Comparison of ENCODE assay signal across 23 mouse cellular contexts in genomic region chr17:64578346-64578745, GRCm38 (mm10). TPM values are rescaled to one million over a fixed set of nuclear protein-coding genes. Genes with fewer than 3 reads are reported as not detected.
DNase-seq lines count a peak whose midpoint lies in the region; ATAC-seq and TF ChIP-seq lines count a peak whose summit lies in the region.
"Had no signal": no experiment of that assay in that cellular context is flagged by ENCODE, and none has a peak within 500 bp of the region (broad histone marks: within the 10 kb centered on the region; RNA-seq: fewer than 3 reads in every experiment).

No protein-coding gene starts in this region.

- no peak for DNase-seq in frontal cortex, postnatal 10 days (ENCODE audit: low spot score in 2 of 2)
- peak; percentile 60 for DNase-seq in midbrain, embryonic 14.5 days
- DNase-seq in adipocyte (ENCODE audit: low spot score): peak; percentile 48
- no peak for DNase-seq in stomach, postnatal 0 days (ENCODE audit: low spot score)
- no peak for DNase-seq in heart, adult 8-10 months (ENCODE audit: low spot score)
- DNase-seq: adrenal gland, postnatal 25 days; cerebellum, adult 11-12 months; cerebellum, postnatal 36 days; gastrocnemius, postnatal 14 days; heart, adult 18-20 months; heart, postnatal 36 days; kidney, postnatal 36 days; liver, postnatal 0 days; lung, postnatal 14 days had no signal

- no peak overlapping the region for H3K4me3 ChIP-seq in midbrain, embryonic 14.5 days (replicated peaks; ENCODE audit: low read depth, low read length)
- no peak overlapping the region for H3K4me3 ChIP-seq in midbrain, embryonic 13.5 days (replicated peaks)
- H3K4me3 ChIP-seq in stomach, postnatal 0 days (ENCODE audit: low read depth, low read length): no peak overlapping the region
- H3K4me3 ChIP-seq: erythroblast, embryonic 14.5 days; forebrain, embryonic 13.5 days; hindbrain, embryonic 15.5 days; limb, embryonic 15.5 days; megakaryocyte, embryonic 14.5 days; stomach, embryonic 15.5 days had no signal

- H3K36me3 ChIP-seq in midbrain, embryonic 14.5 days (ENCODE audit: control insufficient read depth, insufficient read depth, low read length): no peaks in the 10 kb centered on the region
- H3K36me3 ChIP-seq in midbrain, embryonic 13.5 days: no peaks in the 10 kb centered on the region
- H3K36me3 ChIP-seq in stomach, postnatal 0 days (ENCODE audit: control insufficient read depth, insufficient read depth, low read length): no peaks in the 10 kb centered on the region
- H3K36me3 ChIP-seq: hindbrain, embryonic 15.5 days; limb, embryonic 15.5 days; stomach, embryonic 15.5 days had no signal

- no peak overlapping the region for H3K9ac ChIP-seq in midbrain, embryonic 14.5 days (replicated peaks; ENCODE audit: low read length)
- no peak overlapping the region for H3K9ac ChIP-seq in midbrain, embryonic 13.5 days (replicated peaks)
- no peak overlapping the region for H3K9ac ChIP-seq in stomach, postnatal 0 days (ENCODE audit: low read length)
- H3K9ac ChIP-seq: forebrain, embryonic 13.5 days; hindbrain, embryonic 15.5 days; limb, embryonic 15.5 days; liver, postnatal 0 days; stomach, embryonic 15.5 days had no signal

- no peak overlapping the region for H3K27ac ChIP-seq in midbrain, embryonic 14.5 days (replicated peaks; ENCODE audit: low read depth, low read length)
- no peak overlapping the region for H3K27ac ChIP-seq in midbrain, embryonic 13.5 days
- no peak overlapping the region for H3K27ac ChIP-seq in stomach, postnatal 0 days (replicated peaks)
- H3K27ac ChIP-seq: forebrain, embryonic 13.5 days; hindbrain, embryonic 15.5 days; limb, embryonic 15.5 days; stomach, embryonic 15.5 days had no signal

- no peak for TF ChIP-seq EP300 in stomach, postnatal 0 days (optimal IDR thresholded peaks at IDR 0.05)

- 30% methylated on average over 4 of the region's 4 CpGs for WGBS in midbrain, embryonic 14.5 days
- WGBS in midbrain, embryonic 13.5 days: 34% methylated on average over 4 of the region's 4 CpGs
- WGBS in stomach, postnatal 0 days: 7% methylated on average over 4 of the region's 4 CpGs

- peak; percentile 32 for TF ChIP-seq CTCF in stomach, postnatal 0 days (IDR thresholded peaks at IDR 0.05; ENCODE audit: low read depth)

- ATAC-seq in frontal cortex, adult (ENCODE audit: low TSS enrichment): peak; percentile 61
- no peak for ATAC-seq in midbrain, embryonic 14.5 days (ENCODE audit: low FRiP score, low TSS enrichment)
- no peak for ATAC-seq in midbrain, embryonic 13.5 days
- peak; percentile 49; the same call in 1 of the 2 replicates for ATAC-seq in stomach, postnatal 0 days (ENCODE audit: low FRiP score, low TSS enrichment)
- ATAC-seq: forebrain, embryonic 13.5 days; intestine, embryonic 16.5 days had no signal

- H3K9me3 ChIP-seq in midbrain, embryonic 14.5 days (ENCODE audit: control insufficient read depth, low read length): no peaks in the 10 kb centered on the region
- H3K9me3 ChIP-seq in midbrain, embryonic 13.5 days: no peaks in the 10 kb centered on the region
- no peaks in the 10 kb centered on the region for H3K9me3 ChIP-seq in stomach, postnatal 0 days (ENCODE audit: control insufficient read depth, low read length)
- H3K9me3 ChIP-seq: forebrain, embryonic 13.5 days; hindbrain, embryonic 15.5 days; limb, embryonic 15.5 days; stomach, embryonic 15.5 days had no signal

- no peaks in the 10 kb centered on the region for H3K4me1 ChIP-seq in midbrain, embryonic 14.5 days (ENCODE audit: control insufficient read depth, insufficient read depth, low read length)
- H3K4me1 ChIP-seq in midbrain, embryonic 13.5 days (replicated peaks): peaks cover 12% of the 10 kb centered on the region; the same call in 1 of the 2 replicates
- H3K4me1 ChIP-seq in stomach, postnatal 0 days (replicated peaks; ENCODE audit: control insufficient read depth, insufficient read depth): no peaks in the 10 kb centered on the region
- H3K4me1 ChIP-seq: forebrain, embryonic 13.5 days; hindbrain, embryonic 15.5 days; limb, embryonic 15.5 days; megakaryocyte, embryonic 14.5 days had no signal

- H3K4me2 ChIP-seq in midbrain, embryonic 14.5 days (ENCODE audit: low read length): no peak overlapping the region
- H3K4me2 ChIP-seq in midbrain, embryonic 13.5 days (replicated peaks): no peak overlapping the region
- H3K4me2 ChIP-seq in stomach, postnatal 0 days (replicated peaks; ENCODE audit: low read depth): no peak overlapping the region
- H3K4me2 ChIP-seq: forebrain, embryonic 13.5 days; hindbrain, embryonic 15.5 days; limb, embryonic 15.5 days; stomach, embryonic 15.5 days had no signal

- no peaks in the 10 kb centered on the region for H3K27me3 ChIP-seq in midbrain, embryonic 14.5 days (ENCODE audit: control insufficient read depth, insufficient read depth, low read length)
- H3K27me3 ChIP-seq in midbrain, embryonic 13.5 days: no peaks in the 10 kb centered on the region
- H3K27me3 ChIP-seq in stomach, postnatal 0 days (ENCODE audit: control insufficient read depth, insufficient read depth, low read length): no peaks in the 10 kb centered on the region
- H3K27me3 ChIP-seq: forebrain, embryonic 13.5 days; hindbrain, embryonic 15.5 days; limb, embryonic 15.5 days; stomach, embryonic 15.5 days had no signal

RNA-seq across cellular contexts. Expression of gene Man2a1, which starts 22.2 kb away (rescaled TPM):
- polyA plus RNA-seq in midbrain, embryonic 14.5 days (2014; fragmentation: Nextera tagmentation; extraction: Ambion mirVana): 5.1 and 6.2 TPM in 2 replicates
- 5.7 and 6.2 TPM in 2 replicates for polyA plus RNA-seq in midbrain, embryonic 13.5 days (2015; fragmentation: Nextera tagmentation; extraction: Ambion mirVana)
- 8.2 and 9.3 TPM in 2 replicates for polyA plus RNA-seq in stomach, postnatal 0 days (2015; fragmentation: Nextera tagmentation; extraction: Ambion mirVana)
- total RNA-seq in heart, adult 8-10 months (2022): 10 to 100 TPM; 13.3 to 19.1 (median 15.7) TPM

Comparison
In these comparisons a context has a peak if more than half of its experiments do, and no peak if none do; other contexts are left out.
1. ATAC-seq: peak in frontal cortex, adult (single experiment) and stomach, postnatal 0 days (single experiment); none in midbrain, embryonic 14.5 days (single experiment) and midbrain, embryonic 13.5 days (single experiment).
2. DNase-seq: peak in midbrain, embryonic 14.5 days (single experiment) and adipocyte (single experiment); none in frontal cortex, postnatal 10 days (0 of 2), stomach, postnatal 0 days (single experiment) and heart, adult 8-10 months (single experiment).